Mouse (Mus musculus) forebrain, embryonic 15.5 days (tissue): Measurements from ENCODE around the gene Gss. TPM values are rescaled to one million over a fixed set of nuclear protein-coding genes. Genes with fewer than 3 reads are reported as not detected.

Experiments
- ATAC-seq: fragments of 200-750 bp; cut with Nextera tagmentation; replicated peaks from 2 replicates; pipeline ENCODE4 v1.8.0; 2017; ENCODE audit warnings: mild to moderate bottlenecking, moderate TSS enrichment, moderate library complexity
- H3K27ac ChIP-seq: fragments of 300-500 bp; sonication (generic); replicated peaks from 2 replicates; pipeline ENCODE4 v1.5.1; 2015; ENCODE audit warnings: mild to moderate bottlenecking, inconsistent platforms
- H3K27me3 ChIP-seq: fragments of 300-500 bp; sonication (generic); 2 replicates; pipeline ENCODE4 v1.6.1; 2015; ENCODE audit warnings: inconsistent platforms
- H3K36me3 ChIP-seq: fragments of 300-500 bp; sonication (generic); 2 replicates; pipeline ENCODE4 v1.6.1; 2015; ENCODE audit warnings: mild to moderate bottlenecking, inconsistent platforms
- H3K4me1 ChIP-seq: fragments of 300-500 bp; sonication (generic); 2 replicates; pipeline ENCODE4 v1.6.1; 2015; ENCODE audit warnings: inconsistent platforms
- H3K4me2 ChIP-seq: fragments of 300-500 bp; sonication (generic); replicated peaks from 2 replicates; pipeline ENCODE4 v1.6.1; 2015; ENCODE audit warnings: mild to moderate bottlenecking, inconsistent platforms
- H3K4me3 ChIP-seq: fragments of 300-500 bp; sonication (generic); 2 replicates; pipeline ENCODE4 v1.5.1; 2015; ENCODE audit warnings: mild to moderate bottlenecking, inconsistent platforms
- H3K9ac ChIP-seq: fragments of 300-500 bp; sonication (generic); replicated peaks from 2 replicates; pipeline ENCODE4 v1.6.1; 2015; ENCODE audit warnings: mild to moderate bottlenecking, inconsistent platforms
- H3K9me3 ChIP-seq: fragments of 300-500 bp; sonication (generic); 2 replicates; pipeline ENCODE4 v1.6.1; 2016; ENCODE audit warnings: inconsistent platforms
- WGBS: fragments of 180-500 bp; shearing (Covaris S2); methylation state at CpG from one replicate; pipeline ENCODE4 v1.1.7; 2015; ENCODE audit warnings: mixed read lengths; 5-methylcytosine and 5-hydroxymethylcytosine counted together
- polyA plus RNA-seq: library from polyadenylated mRNA; unstranded; fragments of >200 nt; fragmentation: Nextera tagmentation; extraction: Ambion mirVana; gene quantifications from 2 replicates; pipeline ENCODE4 v1.2.1, GENCODE M21; 2015

The Gss gene
- 12.8 and 15.6 TPM in 2 replicates for polyA plus RNA-seq

DNA sequence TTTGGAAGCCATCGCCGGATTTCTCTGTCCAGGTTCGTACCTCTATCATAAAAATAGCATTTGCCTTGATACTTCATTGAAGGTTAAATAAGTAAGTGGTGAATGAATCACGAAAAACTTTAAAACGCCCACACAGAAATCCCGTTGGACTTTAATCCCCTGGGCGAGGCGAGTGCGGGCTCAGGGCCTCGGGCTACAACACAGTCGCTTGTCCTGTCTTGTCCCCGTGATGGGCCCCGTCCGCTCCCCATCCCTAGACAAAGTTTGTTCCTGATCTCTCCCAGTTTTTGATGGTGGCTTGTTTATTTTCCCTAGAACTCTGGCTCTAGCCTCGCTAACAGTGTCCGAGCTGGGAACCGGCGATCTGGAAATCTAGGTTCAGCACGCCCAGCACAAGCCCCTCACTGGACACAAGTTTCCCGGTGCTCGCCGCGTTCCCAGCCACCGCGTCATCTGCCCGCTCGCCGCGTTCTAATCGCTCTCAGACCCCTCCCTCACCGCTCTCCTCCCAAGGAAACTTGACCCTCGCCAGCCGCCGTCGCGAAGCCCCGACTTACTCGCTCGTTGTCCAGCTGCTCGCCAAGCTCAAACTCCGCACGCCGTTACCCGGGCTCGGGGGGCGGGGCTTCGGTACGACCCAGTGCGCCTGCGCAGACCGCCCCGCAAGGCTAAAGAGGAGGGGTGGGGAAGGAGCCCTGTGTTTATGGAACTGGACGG is at the start of gene Gss:
Gss (minus strand) TSS at position 674 of the 717 bp plus-strand sequence.
- peak within 1 kb of the TSS; percentile 69 for H3K4me3 ChIP-seq

DNA sequence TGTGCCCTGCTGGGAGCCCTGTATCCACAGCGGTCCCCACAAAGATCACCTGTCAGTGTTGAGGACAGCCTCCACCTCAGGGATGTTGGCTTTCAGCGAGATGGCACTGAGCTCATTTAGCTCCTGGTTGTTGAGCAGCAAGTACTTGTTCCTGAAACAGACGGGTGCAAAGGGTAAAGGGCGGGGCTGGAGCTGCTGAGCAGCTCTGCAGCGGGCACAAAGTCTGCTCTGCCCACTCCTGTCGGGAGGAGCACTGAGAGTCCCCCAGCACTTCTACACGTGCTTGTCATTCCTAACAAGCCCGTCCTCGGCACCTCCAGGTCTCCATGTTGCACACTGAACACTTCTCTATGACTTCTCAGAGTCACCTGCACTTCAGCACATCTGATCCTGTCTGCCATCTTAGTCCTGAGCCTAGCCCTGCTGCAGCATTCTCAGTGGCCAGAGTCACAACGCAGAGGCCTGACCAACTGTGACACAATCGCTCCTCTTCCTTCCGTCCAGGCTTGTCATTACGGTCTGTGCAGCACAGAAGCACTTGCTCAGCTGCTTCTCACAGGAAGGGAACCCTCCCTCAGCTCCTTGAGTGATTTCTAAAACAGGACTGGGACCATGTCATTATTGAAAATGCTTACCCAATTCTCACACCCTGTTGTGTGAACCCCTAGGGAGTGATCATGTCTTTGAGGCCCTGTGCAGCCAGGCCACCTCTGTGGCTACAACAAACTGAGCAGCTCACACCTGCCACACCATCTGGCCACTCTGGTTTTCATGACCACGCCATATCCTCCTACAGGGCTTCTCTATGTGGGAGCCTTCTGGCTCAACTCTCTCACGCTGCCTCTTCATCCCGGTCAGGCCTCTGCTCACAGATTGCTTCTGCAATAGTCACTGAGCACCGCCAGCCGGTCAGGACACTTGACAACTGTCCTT is 49.2 kb upstream of the Gss start:
- H3K4me3 ChIP-seq = no peak overlapping the region
- H3K27me3 ChIP-seq = no peaks in the 10 kb centered on the region
- H3K9ac ChIP-seq = no peak overlapping the region
- peak overlapping the region; percentile 72 for H3K27ac ChIP-seq
- H3K4me1 ChIP-seq = peaks cover 15% of the 10 kb centered on the region; the same call in 1 of the 2 replicates
- ATAC-seq = 0 out of 2 replicates have a peak, but pooled peaks have one; percentile 28
- H3K4me2 ChIP-seq = no peak overlapping the region
- H3K36me3 ChIP-seq = peaks cover 74% of the 10 kb centered on the region
- no peaks in the 10 kb centered on the region for H3K9me3 ChIP-seq
- 76% methylated on average over 18 of the region's 18 CpGs for WGBS

More for the DNA sequence above, at the start of gene Gss:
- Histone ChIP-seq H3K4me2 (peak within 1 kb of the TSS; percentile 81), H3K27ac (peak within 1 kb of the TSS; percentile 69), H3K9me3 (no peaks in the 10 kb centered on the region), H3K27me3 (no peaks in the 10 kb centered on the region), H3K9ac (peak within 1 kb of the TSS; percentile 68), H3K36me3 (no peaks in the 10 kb centered on the region), H3K4me1 (peaks cover 14% of the 10 kb centered on the region)
- under 1% methylated on average over 53 of the region's 53 CpGs for WGBS
- peak; percentile 92 for ATAC-seq

DNA sequence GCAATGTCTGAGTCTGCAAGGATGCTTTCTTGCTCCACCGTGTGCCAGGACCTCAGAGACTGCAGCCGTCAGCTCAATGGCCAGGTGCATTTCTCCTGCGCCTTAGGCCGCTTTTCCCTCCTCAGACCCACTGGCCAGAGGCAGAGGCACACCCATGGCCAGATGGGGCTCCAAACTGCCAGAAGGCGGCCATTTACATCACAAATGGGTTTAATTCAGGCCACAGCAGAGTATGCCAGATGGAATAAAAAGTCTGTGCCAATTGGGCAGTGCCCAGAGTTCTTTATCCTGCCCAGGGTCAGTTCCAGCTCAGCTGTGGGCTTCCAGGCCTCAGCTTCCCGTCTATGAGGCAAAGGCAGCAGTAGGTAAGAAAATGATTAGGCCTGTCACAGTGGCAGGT is 48.0 kb upstream of the Gss start:
- no peaks in the 10 kb centered on the region for H3K9me3 ChIP-seq
- no peaks in the 10 kb centered on the region for H3K27me3 ChIP-seq
- peaks cover 80% of the 10 kb centered on the region for H3K36me3 ChIP-seq
- H3K4me1 ChIP-seq = peaks cover 15% of the 10 kb centered on the region; the same call in 1 of the 2 replicates
- H3K4me2 ChIP-seq = no peak overlapping the region
- ATAC-seq = peak; percentile 66
- H3K9ac ChIP-seq = no peak overlapping the region
- H3K4me3 ChIP-seq = no peak overlapping the region
- WGBS = 56% methylated on average over 6 of the region's 6 CpGs
- peak overlapping the region; percentile 72 for H3K27ac ChIP-seq

DNA sequence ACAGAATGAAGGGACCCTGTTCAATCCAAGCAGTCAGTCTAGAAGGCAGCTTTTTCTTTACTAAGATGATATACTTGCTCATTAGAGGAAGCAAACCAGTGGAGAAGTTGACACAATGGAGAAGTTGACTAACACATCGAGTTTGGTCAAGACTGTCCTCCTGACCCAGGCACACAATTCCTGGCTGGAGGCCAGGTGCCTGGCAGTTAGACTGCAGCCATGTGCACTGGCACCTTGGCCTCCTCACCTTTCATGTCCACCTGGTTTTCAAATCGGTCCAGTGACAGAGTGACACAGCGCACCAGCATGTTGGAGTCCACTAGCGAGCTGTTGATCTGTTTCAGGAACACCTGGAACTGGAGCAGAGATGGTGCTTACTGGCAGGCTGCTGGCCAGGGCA is 44.8 kb upstream of the Gss start:
- Histone ChIP-seq H3K9ac (no peak overlapping the region), H3K4me1 (peaks cover 15% of the 10 kb centered on the region; the same call in 1 of the 2 replicates), H3K4me2 (no peak overlapping the region), H3K4me3 (no peak overlapping the region), H3K36me3 (peaks cover 85% of the 10 kb centered on the region), H3K27me3 (no peaks in the 10 kb centered on the region), H3K27ac (no peak overlapping the region), H3K9me3 (no peaks in the 10 kb centered on the region)
- 93% methylated on average over 4 of the region's 4 CpGs for WGBS
- ATAC-seq = no peak

DNA sequence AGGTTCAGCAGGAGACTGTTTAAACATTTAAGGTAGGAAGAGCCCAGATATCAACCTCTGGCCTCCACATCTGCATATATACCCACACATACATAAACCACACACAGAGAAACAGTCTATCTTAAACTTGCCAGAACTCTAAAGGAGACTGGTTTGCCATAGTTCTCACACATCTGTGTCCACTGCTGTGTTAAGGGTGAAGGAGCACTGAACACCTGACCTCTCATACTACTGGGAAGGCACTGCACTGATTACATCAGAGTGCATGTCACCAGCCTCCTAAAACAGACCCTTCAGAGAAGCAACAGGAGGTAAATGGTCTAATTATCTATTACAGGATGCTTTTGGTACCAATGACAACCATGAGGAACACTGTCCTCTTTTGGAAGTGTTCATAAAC is 44.3 kb upstream of the Gss start:
- peaks cover 15% of the 10 kb centered on the region; the same call in 1 of the 2 replicates for H3K4me1 ChIP-seq
- H3K36me3 ChIP-seq = peaks cover 82% of the 10 kb centered on the region
- no peak overlapping the region for H3K9ac ChIP-seq
- ATAC-seq = no peak
- H3K27me3 ChIP-seq = peaks cover 5% of the 10 kb centered on the region; the same call in 1 of the 2 replicates
- H3K27ac ChIP-seq = no peak overlapping the region
- no peak overlapping the region for H3K4me3 ChIP-seq
- no peaks in the 10 kb centered on the region for H3K9me3 ChIP-seq
- no peak overlapping the region for H3K4me2 ChIP-seq

DNA sequence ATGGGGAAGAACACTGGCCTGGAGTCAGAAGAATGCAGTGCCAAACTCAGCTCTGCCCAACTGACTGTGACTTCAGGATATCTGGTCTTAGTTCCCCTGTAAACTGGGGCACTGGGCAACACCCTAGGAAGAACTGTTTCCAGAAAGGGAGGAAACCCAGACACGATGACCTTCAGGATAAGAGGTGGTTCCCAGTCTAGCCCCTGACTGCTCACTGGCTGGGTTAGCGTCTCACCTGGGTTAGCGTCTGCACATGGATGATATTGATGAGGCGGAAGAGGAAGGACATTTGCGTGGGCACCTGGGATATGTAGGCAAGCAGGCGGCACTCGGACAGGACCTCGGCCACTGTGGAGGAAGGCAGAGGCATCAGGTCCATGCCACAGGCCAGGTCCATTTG is 43.4 kb upstream of the Gss start:
- 94% methylated on average over 8 of the region's 8 CpGs for WGBS
- H3K4me3 ChIP-seq = no peak overlapping the region
- no peak overlapping the region for H3K27ac ChIP-seq
- H3K36me3 ChIP-seq = peaks cover 77% of the 10 kb centered on the region
- H3K27me3 ChIP-seq = peaks cover 14% of the 10 kb centered on the region
- no peak for ATAC-seq
- H3K4me1 ChIP-seq = peaks cover 7% of the 10 kb centered on the region; the same call in 1 of the 2 replicates
- H3K4me2 ChIP-seq = no peak overlapping the region
- no peak overlapping the region for H3K9ac ChIP-seq
- H3K9me3 ChIP-seq = no peaks in the 10 kb centered on the region

DNA sequence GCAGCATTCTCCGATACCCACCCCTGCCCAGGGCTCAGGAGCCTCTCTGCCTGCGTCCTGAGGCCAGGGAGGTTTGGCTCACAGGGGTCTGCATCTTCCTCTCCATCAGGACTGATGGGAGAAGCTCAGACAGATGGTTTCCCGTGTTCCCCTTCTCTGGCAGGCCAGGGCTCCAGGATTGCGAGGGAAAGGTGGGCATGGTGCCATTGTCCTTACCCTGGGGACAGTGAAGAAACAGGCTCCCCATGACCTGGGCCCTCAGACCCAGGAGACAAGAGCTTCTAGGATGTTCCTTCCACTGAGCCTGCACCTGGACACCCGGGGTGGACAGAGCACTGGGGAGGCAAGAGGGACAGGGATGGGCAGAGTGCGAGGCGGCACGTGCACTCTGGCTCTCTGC is 42.0 kb upstream of the Gss start:
- Histone ChIP-seq H3K27ac (no peak overlapping the region), H3K4me3 (no peak overlapping the region), H3K9me3 (no peaks in the 10 kb centered on the region), H3K4me2 (no peak overlapping the region), H3K36me3 (peaks cover 67% of the 10 kb centered on the region), H3K27me3 (peaks cover 28% of the 10 kb centered on the region), H3K4me1 (peaks cover 2% of the 10 kb centered on the region), H3K9ac (no peak overlapping the region)
- no peak for ATAC-seq
- 86% methylated on average over 8 of the region's 8 CpGs for WGBS

DNA sequence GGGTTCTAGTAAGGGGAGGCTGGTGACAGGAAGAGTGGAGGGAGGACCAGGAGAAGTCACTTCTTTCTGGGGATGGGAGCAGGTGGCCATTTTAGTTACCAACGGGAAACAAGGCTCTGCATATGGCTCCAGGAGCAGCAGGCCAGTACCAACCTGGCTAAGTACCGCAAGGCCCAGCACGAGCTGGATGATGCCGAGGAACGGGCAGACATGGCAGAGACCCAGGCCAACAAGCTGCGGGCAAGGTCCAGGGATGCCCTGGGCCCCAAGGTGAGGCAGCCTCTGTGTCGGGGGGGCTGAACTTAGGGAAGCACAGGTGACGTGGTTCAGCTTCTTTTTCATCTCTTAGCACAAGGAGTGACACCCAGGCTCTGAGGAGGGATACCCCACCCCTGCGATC is 41.1 kb upstream of the Gss start:
- no peak for ATAC-seq
- 89% methylated on average over 9 of the region's 9 CpGs for WGBS
- H3K4me3 ChIP-seq = no peak overlapping the region
- H3K4me2 ChIP-seq = no peak overlapping the region
- H3K9me3 ChIP-seq = no peaks in the 10 kb centered on the region
- peaks cover 11% of the 10 kb centered on the region for H3K4me1 ChIP-seq
- H3K36me3 ChIP-seq = peaks cover 62% of the 10 kb centered on the region
- H3K9ac ChIP-seq = no peak overlapping the region
- H3K27ac ChIP-seq = no peak overlapping the region
- H3K27me3 ChIP-seq = peaks cover 31% of the 10 kb centered on the region

DNA sequence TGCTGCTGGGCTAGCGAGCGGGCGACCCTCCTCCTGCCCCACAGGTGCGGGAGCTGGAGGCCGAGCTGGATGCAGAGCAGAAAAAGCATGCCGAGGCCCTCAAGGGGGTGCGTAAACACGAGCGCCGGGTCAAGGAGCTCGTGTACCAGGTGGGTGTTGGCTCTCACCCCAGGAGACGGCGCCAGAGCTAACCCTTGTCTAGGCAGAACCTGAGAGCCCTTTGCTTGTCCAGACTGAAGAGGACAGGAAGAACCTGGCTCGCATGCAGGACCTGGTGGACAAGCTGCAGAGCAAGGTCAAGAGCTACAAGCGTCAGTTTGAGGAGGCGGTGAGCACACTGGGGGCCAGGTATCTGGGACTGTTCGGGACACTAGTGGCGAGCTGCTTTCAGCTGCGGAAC is 40.5 kb upstream of the Gss start:
- H3K4me3 ChIP-seq = no peak overlapping the region
- H3K9me3 ChIP-seq = no peaks in the 10 kb centered on the region
- no peak overlapping the region for H3K9ac ChIP-seq
- peaks cover 13% of the 10 kb centered on the region for H3K4me1 ChIP-seq
- WGBS = 70% methylated on average over 19 of the region's 19 CpGs
- peaks cover 38% of the 10 kb centered on the region for H3K27me3 ChIP-seq
- H3K36me3 ChIP-seq = peaks cover 57% of the 10 kb centered on the region
- no peak overlapping the region for H3K27ac ChIP-seq
- H3K4me2 ChIP-seq = no peak overlapping the region
- no peak for ATAC-seq

DNA sequence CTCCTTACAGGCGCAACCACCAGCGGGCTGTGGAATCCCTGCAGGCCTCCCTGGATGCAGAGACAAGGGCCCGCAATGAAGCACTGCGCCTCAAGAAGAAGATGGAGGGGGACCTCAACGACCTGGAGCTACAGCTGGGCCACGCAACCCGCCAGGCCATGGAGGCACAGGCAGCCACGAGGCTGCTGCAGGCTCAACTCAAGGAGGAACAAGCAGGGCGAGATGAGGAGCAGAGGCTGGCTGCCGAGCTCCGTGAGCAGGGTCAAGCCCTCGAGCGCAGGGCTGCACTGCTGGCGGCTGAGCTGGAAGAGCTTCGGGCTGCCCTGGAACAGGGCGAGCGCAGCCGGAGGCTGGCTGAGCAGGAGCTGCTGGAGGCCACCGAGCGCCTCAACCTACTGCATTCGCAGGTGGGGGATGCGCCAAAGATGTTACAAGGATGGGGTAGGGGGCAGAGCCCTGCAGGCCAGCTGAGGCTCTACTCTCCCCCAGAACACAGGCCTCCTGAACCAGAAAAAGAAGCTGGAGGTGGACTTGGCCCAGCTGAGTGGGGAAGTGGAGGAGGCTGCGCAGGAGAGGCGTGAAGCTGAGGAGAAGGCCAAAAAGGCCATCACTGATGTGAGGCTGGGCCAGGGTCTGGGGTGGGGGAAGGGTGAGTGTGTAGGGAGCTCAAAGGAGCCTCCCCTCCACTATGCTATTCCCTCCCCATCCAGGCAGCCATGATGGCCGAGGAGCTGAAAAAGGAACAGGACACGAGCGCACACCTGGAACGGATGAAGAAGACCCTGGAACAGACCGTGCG is 39.7 kb upstream of the Gss start:
- Histone ChIP-seq H3K9ac (no peak overlapping the region), H3K27me3 (peaks cover 45% of the 10 kb centered on the region), H3K4me2 (no peak overlapping the region), H3K36me3 (peaks cover 49% of the 10 kb centered on the region), H3K27ac (no peak overlapping the region), H3K4me3 (no peak overlapping the region), H3K4me1 (peaks cover 13% of the 10 kb centered on the region), H3K9me3 (no peaks in the 10 kb centered on the region)
- 72% methylated on average over 30 of the region's 30 CpGs for WGBS
- ATAC-seq = no peak

DNA sequence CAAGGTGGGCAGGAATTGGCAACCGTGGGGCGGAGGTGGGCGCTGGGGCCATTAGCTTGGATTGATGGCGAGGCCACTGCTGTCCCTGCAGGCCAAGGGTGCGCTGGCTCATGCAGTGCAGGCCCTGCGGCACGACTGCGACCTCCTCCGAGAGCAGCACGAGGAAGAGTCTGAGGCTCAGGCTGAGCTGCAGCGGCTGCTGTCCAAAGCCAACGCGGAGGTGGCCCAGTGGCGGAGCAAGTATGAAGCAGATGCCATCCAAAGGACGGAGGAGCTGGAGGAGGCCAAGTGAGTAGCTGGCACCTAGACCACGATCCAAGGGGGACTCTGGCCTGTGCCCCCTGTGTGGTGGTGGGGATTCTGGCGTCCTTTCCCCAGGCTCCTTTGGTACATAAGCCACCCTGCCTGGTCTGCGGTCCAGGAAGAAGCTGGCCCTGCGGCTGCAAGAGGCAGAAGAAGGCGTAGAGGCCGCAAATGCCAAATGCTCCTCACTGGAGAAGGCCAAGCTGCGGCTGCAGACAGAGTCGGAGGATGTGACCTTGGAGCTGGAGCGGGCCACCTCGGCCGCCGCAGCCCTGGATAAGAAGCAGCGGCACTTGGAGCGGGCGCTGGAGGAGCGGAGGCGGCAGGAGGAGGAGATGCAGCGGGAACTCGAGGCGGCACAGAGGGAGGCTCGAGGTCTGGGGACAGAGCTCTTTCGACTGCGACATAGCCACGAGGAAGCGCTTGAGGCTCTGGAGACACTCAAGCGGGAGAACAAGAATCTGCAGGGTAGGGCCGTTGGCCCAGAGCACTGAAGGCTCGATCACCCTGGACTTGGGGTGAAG is 38.2 kb upstream of the Gss start:
- Histone ChIP-seq H3K4me3 (no peak overlapping the region), H3K4me1 (peaks cover 13% of the 10 kb centered on the region), H3K9ac (no peak overlapping the region), H3K27ac (no peak overlapping the region), H3K27me3 (peaks cover 45% of the 10 kb centered on the region), H3K36me3 (peaks cover 35% of the 10 kb centered on the region), H3K4me2 (no peak overlapping the region), H3K9me3 (no peaks in the 10 kb centered on the region)
- ATAC-seq = no peak
- WGBS = 25% methylated on average over 43 of the region's 43 CpGs
